Mouse (Mus musculus) lung, embryonic 15.5 days (tissue): Measurements from ENCODE around the gene Arpc4. TPM values are rescaled to one million over a fixed set of nuclear protein-coding genes. Genes with fewer than 3 reads are reported as not detected.

Experiments used
- ATAC-seq: fragments of 200-750 bp; cut with Nextera tagmentation; 2 replicates; pipeline ENCODE4 v1.8.0; 2017; ENCODE audit warnings: moderate number of reproducible peaks, borderline replicate concordance; ENCODE audit not compliant: low FRiP score, low TSS enrichment; ENCODE audit errors: extremely low read depth
- H3K27ac ChIP-seq: fragments of 300-500 bp; sonication (generic); 2 replicates; pipeline ENCODE4 v1.5.1; 2015; ENCODE audit warnings: moderate library complexity, mild to moderate bottlenecking, inconsistent platforms
- H3K27me3 ChIP-seq: fragments of 300-500 bp; sonication (generic); 2 replicates; pipeline ENCODE4 v1.6.1; 2015; ENCODE audit warnings: inconsistent platforms
- H3K36me3 ChIP-seq: fragments of 300-500 bp; sonication (generic); 2 replicates; pipeline ENCODE4 v1.6.1; 2015; ENCODE audit warnings: inconsistent platforms
- H3K4me1 ChIP-seq: fragments of 300-500 bp; sonication (generic); 2 replicates; pipeline ENCODE4 v1.6.1; 2015; ENCODE audit warnings: inconsistent platforms
- H3K4me2 ChIP-seq: fragments of 300-500 bp; sonication (generic); 2 replicates; pipeline ENCODE4 v1.6.1; 2015; ENCODE audit warnings: inconsistent platforms, mild to moderate bottlenecking, moderate library complexity
- H3K4me3 ChIP-seq: fragments of 300-500 bp; sonication (generic); 2 replicates; pipeline ENCODE4 v1.5.1; 2015; ENCODE audit warnings: mild to moderate bottlenecking, inconsistent platforms
- H3K9ac ChIP-seq: fragments of 300-500 bp; sonication (generic); 2 replicates; pipeline ENCODE4 v1.6.1; 2015; ENCODE audit warnings: inconsistent platforms
- H3K9me3 ChIP-seq: fragments of 300-500 bp; sonication (generic); 2 replicates; pipeline ENCODE4 v1.6.1; 2016; ENCODE audit warnings: inconsistent platforms
- WGBS: fragments of 180-500 bp; shearing (Covaris S2); methylation state at CpG from one replicate; pipeline ENCODE4 v1.1.7; 2015; 5-methylcytosine and 5-hydroxymethylcytosine counted together
- polyA plus RNA-seq: library from polyadenylated mRNA; unstranded; fragments of >200 nt; fragmentation: Nextera tagmentation; extraction: Ambion mirVana; gene quantifications from 2 replicates; pipeline ENCODE4 v1.2.1, GENCODE M21; 2015

Gene Arpc4
- polyA plus RNA-seq, 1 experiment from 2014 or later, result 412 TPM

GRCm38 (mm10) chr6:113390715-113391114, 12.8 kb downstream of the Arpc4 start:
- H3K4me3 ChIP-seq, result no peak overlapping the region
- H3K27ac ChIP-seq, result no peak overlapping the region
- no peaks in the 10 kb centered on the region for H3K9me3 ChIP-seq
- WGBS, result 94% methylated on average over 3 of the region's 3 CpGs
- H3K4me2 ChIP-seq, result no peak overlapping the region
- H3K4me1 ChIP-seq, result peaks cover 9% of the 10 kb centered on the region
- no peaks in the 10 kb centered on the region for H3K27me3 ChIP-seq
- H3K9ac ChIP-seq, result no peak overlapping the region
- no peak for ATAC-seq
- H3K36me3 ChIP-seq, result peaks cover 47% of the 10 kb centered on the region

GRCm38 (mm10) chr6:113392015-113392386, 14.1 kb downstream of the Arpc4 start:
- Histone ChIP-seq H3K4me2 (peak overlapping the region; percentile 94), H3K4me3 (peak overlapping the region; percentile 47), H3K27me3 (no peaks in the 10 kb centered on the region), H3K27ac (no peak overlapping the region), H3K9me3 (no peaks in the 10 kb centered on the region), H3K4me1 (peaks cover 9% of the 10 kb centered on the region), H3K9ac (peak overlapping the region; percentile 50), H3K36me3 (peaks cover 36% of the 10 kb centered on the region)
- ATAC-seq, result peak; percentile 21; the same call in 1 of the 2 replicates
- 25% methylated on average over 10 of the region's 10 CpGs for WGBS

- H3K9me3 ChIP-seq, result no peaks in the 10 kb centered on the region
- peak overlapping the region; percentile 7; the same call in 1 of the 2 replicates for H3K27ac ChIP-seq
- H3K4me3 ChIP-seq, result peak overlapping the region; percentile 47
- H3K4me1 ChIP-seq, result peaks cover 9% of the 10 kb centered on the region
- H3K36me3 ChIP-seq, result peaks cover 30% of the 10 kb centered on the region
- peak overlapping the region; percentile 50 for H3K9ac ChIP-seq
- H3K4me2 ChIP-seq, result peak overlapping the region; percentile 94
- peak; percentile 81 for ATAC-seq
- H3K27me3 ChIP-seq, result no peaks in the 10 kb centered on the region
- WGBS, result 1% methylated on average over 51 of the region's 51 CpGs
Observed at GRCm38 (mm10) chr6:113392387-113393071, 14.6 kb downstream of the Arpc4 start.

GRCm38 (mm10) chr6:113393951-113394350, 16.0 kb downstream of the Arpc4 start:
- Histone ChIP-seq H3K27ac (no peak overlapping the region), H3K9ac (no peak overlapping the region), H3K4me3 (no peak overlapping the region), H3K9me3 (no peaks in the 10 kb centered on the region), H3K4me1 (peaks cover 9% of the 10 kb centered on the region), H3K27me3 (no peaks in the 10 kb centered on the region), H3K36me3 (peaks cover 16% of the 10 kb centered on the region), H3K4me2 (no peak overlapping the region)
- no peak for ATAC-seq
- 83% methylated on average over 6 of the region's 6 CpGs for WGBS

- Histone ChIP-seq H3K27me3 (no peaks in the 10 kb centered on the region), H3K4me3 (no peak overlapping the region), H3K9ac (no peak overlapping the region), H3K36me3 (peaks cover 7% of the 10 kb centered on the region), H3K27ac (no peak overlapping the region), H3K4me2 (no peak overlapping the region), H3K9me3 (no peaks in the 10 kb centered on the region), H3K4me1 (peaks cover 9% of the 10 kb centered on the region)
- 87% methylated on average over 11 of the region's 11 CpGs for WGBS
- ATAC-seq, result no peak
Observed at GRCm38 (mm10) chr6:113394811-113395210, 16.9 kb downstream of the Arpc4 start.

- no peak for ATAC-seq
Observed at GRCm38 (mm10) chr6:113395501-113395900, 17.6 kb downstream of the Arpc4 start.

GRCm38 (mm10) chr6:113396270-113397030, 18.5 kb downstream of the Arpc4 start:
- no peak overlapping the region for H3K4me3 ChIP-seq
- no peaks in the 10 kb centered on the region for H3K27me3 ChIP-seq
- no peaks in the 10 kb centered on the region for H3K9me3 ChIP-seq
- no peak for ATAC-seq
- 84% methylated on average over 10 of the region's 10 CpGs for WGBS
- no peak overlapping the region for H3K27ac ChIP-seq
- H3K36me3 ChIP-seq, result peaks cover 4% of the 10 kb centered on the region; the same call in 1 of the 2 replicates
- H3K4me1 ChIP-seq, result peaks cover 9% of the 10 kb centered on the region
- H3K4me2 ChIP-seq, result no peak overlapping the region
- no peak overlapping the region for H3K9ac ChIP-seq

More at GRCm38 (mm10) chr6:113395501-113395900, 17.6 kb downstream of the Arpc4 start:
- Histone ChIP-seq H3K27ac (no peak overlapping the region), H3K9me3 (no peaks in the 10 kb centered on the region), H3K9ac (no peak overlapping the region), H3K36me3 (peaks cover 4% of the 10 kb centered on the region; the same call in 1 of the 2 replicates), H3K4me1 (peaks cover 9% of the 10 kb centered on the region), H3K4me2 (no peak overlapping the region), H3K4me3 (no peak overlapping the region), H3K27me3 (no peaks in the 10 kb centered on the region)
- WGBS, result 94% methylated on average over 6 of the region's 6 CpGs

GRCm38 (mm10) chr6:113402094-113402493, 24.2 kb downstream of the Arpc4 start:
- Histone ChIP-seq H3K36me3 (no peaks in the 10 kb centered on the region), H3K9me3 (no peaks in the 10 kb centered on the region), H3K4me3 (no peak overlapping the region), H3K4me2 (no peak overlapping the region), H3K27me3 (no peaks in the 10 kb centered on the region), H3K9ac (no peak overlapping the region), H3K4me1 (no peaks in the 10 kb centered on the region), H3K27ac (no peak overlapping the region)
- no peak for ATAC-seq
- WGBS, result 87% methylated on average over 13 of the region's 13 CpGs

- no peak overlapping the region for H3K27ac ChIP-seq
- no peak overlapping the region for H3K9ac ChIP-seq
- WGBS, result 74% methylated on average over 12 of the region's 12 CpGs
- no peaks in the 10 kb centered on the region for H3K4me1 ChIP-seq
- H3K36me3 ChIP-seq, result no peaks in the 10 kb centered on the region
- H3K4me2 ChIP-seq, result no peak overlapping the region
- no peaks in the 10 kb centered on the region for H3K27me3 ChIP-seq
- H3K9me3 ChIP-seq, result no peaks in the 10 kb centered on the region
- H3K4me3 ChIP-seq, result no peak overlapping the region
- no peak for ATAC-seq
Observed at GRCm38 (mm10) chr6:113404649-113405448, 26.9 kb downstream of the Arpc4 start.

GRCm38 (mm10) chr6:113405483-113405882, 27.6 kb downstream of the Arpc4 start:
- ATAC-seq, result no peak
- no peaks in the 10 kb centered on the region for H3K9me3 ChIP-seq
- WGBS, result 80% methylated on average over 6 of the region's 6 CpGs
- H3K9ac ChIP-seq, result no peak overlapping the region
- no peak overlapping the region for H3K4me2 ChIP-seq
- H3K36me3 ChIP-seq, result no peaks in the 10 kb centered on the region
- no peaks in the 10 kb centered on the region for H3K27me3 ChIP-seq
- H3K4me1 ChIP-seq, result no peaks in the 10 kb centered on the region
- H3K4me3 ChIP-seq, result no peak overlapping the region
- no peak overlapping the region for H3K27ac ChIP-seq

- WGBS, result 75% methylated on average over 9 of the region's 9 CpGs
- Histone ChIP-seq H3K27me3 (no peaks in the 10 kb centered on the region), H3K36me3 (no peaks in the 10 kb centered on the region), H3K27ac (no peak overlapping the region), H3K4me1 (no peaks in the 10 kb centered on the region), H3K9me3 (no peaks in the 10 kb centered on the region), H3K9ac (no peak overlapping the region), H3K4me2 (no peak overlapping the region), H3K4me3 (no peak overlapping the region)
- ATAC-seq, result no peak
Observed at GRCm38 (mm10) chr6:113406683-113407082, 28.8 kb downstream of the Arpc4 start.
